7 mouse cellular contexts compared by ENCODE assay signal in the genomic region with DNA sequence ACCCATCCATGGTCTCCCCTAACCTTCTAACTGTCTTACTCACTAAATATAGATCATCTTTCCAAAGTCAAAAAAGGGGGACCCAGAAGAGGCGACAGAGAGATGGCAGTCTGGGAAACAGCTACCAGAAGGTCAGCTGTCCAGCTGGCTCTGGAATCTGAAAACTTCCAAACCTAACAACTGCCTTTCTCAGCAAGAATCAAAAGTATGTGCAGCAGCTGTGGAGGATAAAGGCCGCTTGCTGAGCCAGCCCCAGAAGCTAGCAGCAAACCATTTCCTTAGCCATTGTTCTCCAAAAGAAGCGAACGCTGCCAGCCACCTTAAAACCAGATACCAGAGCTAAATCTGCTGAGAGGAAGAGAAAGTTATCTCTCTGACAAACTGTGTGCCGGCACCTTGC. TPM values are rescaled to one million over a fixed set of nuclear protein-coding genes. Genes with fewer than 3 reads are reported as not detected.
DNase-seq lines count a peak whose midpoint lies in the region; ATAC-seq and TF ChIP-seq lines count a peak whose summit lies in the region.

No protein-coding gene starts in this region.

- no peak for ATAC-seq in heart, embryonic 15.5 days (replicated peaks; ENCODE audit: insufficient number of reproducible peaks, insufficient read depth, low FRiP score, low read depth)
- peak; percentile 52 for ATAC-seq in lung, embryonic 14.5 days (ENCODE audit: insufficient read depth)
- ATAC-seq in CD4-positive, CD25-positive, alpha-beta regulatory T cell, adult 4 months: no peak

- no peaks in the 10 kb centered on the region for H3K9me3 ChIP-seq in ES-E14 (ENCODE audit: control insufficient read depth, insufficient read depth, low read depth, low read length)
- no peaks in the 10 kb centered on the region for H3K9me3 ChIP-seq in heart, embryonic 15.5 days (replicated peaks)
- no peaks in the 10 kb centered on the region for H3K9me3 ChIP-seq in lung, embryonic 14.5 days (ENCODE audit: low read depth, low read length)

- peak overlapping the region in 1 of 2 experiments; percentile 27; a peak in 3 of 4 replicates for H3K4me3 ChIP-seq in ES-E14 (ENCODE audit: insufficient read depth in 1 of 2, low read depth in 1 of 2, low read length in 2 of 2, poor library complexity in 1 of 2, severe bottlenecking in 1 of 2)
- no peak overlapping the region for H3K4me3 ChIP-seq in brown adipose tissue, adult 24 weeks (ENCODE audit: insufficient read depth, low read depth, low read length)
- no peak overlapping the region for H3K4me3 ChIP-seq in heart, embryonic 15.5 days
- H3K4me3 ChIP-seq in lung, embryonic 14.5 days (ENCODE audit: low read depth, low read length): no peak overlapping the region

- peak overlapping the region; percentile 99 for H3K27ac ChIP-seq in ES-E14 (ENCODE audit: insufficient read depth, low read depth, low read length, poor library complexity, severe bottlenecking)
- peak overlapping the region; percentile 90 for H3K27ac ChIP-seq in brown adipose tissue, adult 24 weeks (replicated peaks; ENCODE audit: low read depth, low read length)
- H3K27ac ChIP-seq in heart, embryonic 15.5 days: peak overlapping the region; percentile 62
- H3K27ac ChIP-seq in lung, embryonic 14.5 days (ENCODE audit: low read depth): peak overlapping the region; percentile 72

- no peak overlapping the region for H3K4me2 ChIP-seq in heart, embryonic 15.5 days
- H3K4me2 ChIP-seq in lung, embryonic 14.5 days: peak overlapping the region; percentile 18; the same call in 1 of the 2 replicates

- no peak overlapping the region for H3K9ac ChIP-seq in ES-E14 (ENCODE audit: insufficient read depth, low read depth, low read length, poor library complexity, severe bottlenecking)
- no peak overlapping the region for H3K9ac ChIP-seq in heart, embryonic 15.5 days
- no peak overlapping the region for H3K9ac ChIP-seq in lung, embryonic 14.5 days

- H3K27me3 ChIP-seq in heart, embryonic 15.5 days: no peaks in the 10 kb centered on the region
- no peaks in the 10 kb centered on the region for H3K27me3 ChIP-seq in lung, embryonic 14.5 days (ENCODE audit: insufficient read depth, low read length)

- WGBS in heart, embryonic 15.5 days: 10% methylated on average over 5 of the region's 5 CpGs
- WGBS in lung, embryonic 14.5 days: 8% methylated on average over 5 of the region's 5 CpGs

- H3K36me3 ChIP-seq in ES-E14 (ENCODE audit: control insufficient read depth, insufficient read depth, low read length, poor library complexity, severe bottlenecking): no peaks in the 10 kb centered on the region
- no peaks in the 10 kb centered on the region for H3K36me3 ChIP-seq in heart, embryonic 15.5 days
- H3K36me3 ChIP-seq in lung, embryonic 14.5 days (ENCODE audit: insufficient read depth): no peaks in the 10 kb centered on the region

- in situ Hi-C loops in ES-E14 (cut with MboI; ENCODE audit: low sequenced_read_pairs in 2 of 2, unreplicated experiment in 2 of 2): no loop called here

- no peak for DNase-seq in ES-E14 (ENCODE audit: low read depth, low spot score)
- peak; percentile 81 for DNase-seq in lung, embryonic 14.5 days
- DNase-seq in cerebellum, adult 8-10 months: no peak
- no peak for DNase-seq in adrenal gland, adult 8-10 months

- H3K4me1 ChIP-seq in ES-E14 (ENCODE audit: control insufficient read depth in 2 of 2, insufficient read depth in 2 of 2, low read length in 2 of 2, poor library complexity in 1 of 2): peaks cover 26 to 43% of the 10 kb centered on the region in 2 experiments
- peaks cover 16% of the 10 kb centered on the region for H3K4me1 ChIP-seq in brown adipose tissue, adult 24 weeks (ENCODE audit: control insufficient read depth, insufficient read depth, insufficient read length, low read length)
- H3K4me1 ChIP-seq in heart, embryonic 15.5 days (replicated peaks): peaks cover 42% of the 10 kb centered on the region
- peaks cover 27% of the 10 kb centered on the region for H3K4me1 ChIP-seq in lung, embryonic 14.5 days (ENCODE audit: insufficient read depth)

- no peak for TF ChIP-seq CTCF in lung, embryonic 14.5 days (IDR thresholded peaks at IDR 0.05; ENCODE audit: low read depth)

TF ChIP-seq in ES-E14, 5 proteins besides CTCF, POLR2A, EP300 and RAD21:
- TF ChIP-seq MAFK (IDR thresholded peaks at IDR 0.05; ENCODE audit: insufficient read depth, low read depth, low read length): peak; percentile 71
- no peak for TF ChIP-seq HCFC1 (IDR thresholded peaks at IDR 0.05; ENCODE audit: borderline replicate concordance, insufficient read depth, low read length)
- TF ChIP-seq CHD2 (IDR thresholded peaks at IDR 0.05; ENCODE audit: low read depth, low read length): peak; percentile 14; the same call in 1 of the 2 replicates
- no peak for TF ChIP-seq ZNF384 (IDR thresholded peaks at IDR 0.05; ENCODE audit: low read depth, low read length)
- no peak for TF ChIP-seq ZC3H11A (IDR thresholded peaks at IDR 0.05; ENCODE audit: borderline replicate concordance, low read depth, low read length)

RNA-seq across cellular contexts. Expression of a gene that starts 59.7 kb away (rescaled TPM):
- total RNA-seq in ES-E14 (2012; rRNA removed): 277 and 354 TPM in 2 replicates
- polyA plus RNA-seq in brown adipose tissue, adult 24 weeks (2012; ENCODE audit: insufficient read depth, insufficient read length, missing spikeins): 74.3 and 90.1 TPM in 2 replicates
- polyA plus RNA-seq in heart, embryonic 15.5 days (2015; fragmentation: Nextera tagmentation; extraction: Ambion mirVana): 51.0 and 51.1 TPM in 2 replicates
- 103 and 107 TPM in 2 replicates for polyA plus RNA-seq in lung, embryonic 14.5 days (2014; fragmentation: Nextera tagmentation; extraction: Ambion mirVana)
- polyA plus RNA-seq in CD4-positive, CD25-positive, alpha-beta regulatory T cell, adult 4 months (2017; shearing (Covaris generic)): 100 to 1,000 TPM; 161 to 185 TPM
- total RNA-seq in adrenal gland, adult 8-10 months (2022): 100 to 1,000 TPM; 137 to 199 (median 157) TPM
